Mouse (Mus musculus): Measurements from ENCODE around the gene Tmc3. TPM values are rescaled to one million over a fixed set of nuclear protein-coding genes. Genes with fewer than 3 reads are reported as not detected.

Tmc3 gene
- polyA plus RNA-seq, 1 experiment = not detected

- Histone ChIP-seq H3K4me3 (ENCODE audit: insufficient read depth, low read length) (no peak overlapping the region), H3K27ac (ENCODE audit: insufficient read depth, low read length) (no peak overlapping the region), H3K4me1 (ENCODE audit: control insufficient read depth, insufficient read depth, low read length) (no peaks in the 10 kb centered on the region)
- no peak for TF ChIP-seq CTCF (IDR thresholded peaks at IDR 0.05; ENCODE audit: borderline replicate concordance, insufficient read depth, low read length)
- TF ChIP-seq POLR2A (IDR thresholded peaks at IDR 0.05; ENCODE audit: low read depth, low read length) = no peak
Measured at GRCm38 (mm10) chr7:83648807-83649206, 64.1 kb downstream of the Tmc3 start.

- Histone ChIP-seq H3K27ac (ENCODE audit: insufficient read depth, low read length) (no peak overlapping the region), H3K4me3 (ENCODE audit: insufficient read depth, low read length) (no peak overlapping the region), H3K4me1 (ENCODE audit: control insufficient read depth, insufficient read depth, low read length) (no peaks in the 10 kb centered on the region)
- no peak for TF ChIP-seq CTCF (IDR thresholded peaks at IDR 0.05; ENCODE audit: borderline replicate concordance, insufficient read depth, low read length)
- no peak for TF ChIP-seq POLR2A (IDR thresholded peaks at IDR 0.05; ENCODE audit: low read depth, low read length)
Measured at GRCm38 (mm10) chr7:83650638-83651037, 65.9 kb downstream of the Tmc3 start.

GRCm38 (mm10) chr7:83652498-83652897 lies 67.8 kb downstream of the Tmc3 start:
- no peak overlapping the region for H3K4me3 ChIP-seq (ENCODE audit: insufficient read depth, low read length)
- H3K27ac ChIP-seq (ENCODE audit: insufficient read depth, low read length) = no peak overlapping the region
- no peak for TF ChIP-seq POLR2A (IDR thresholded peaks at IDR 0.05; ENCODE audit: low read depth, low read length)
- no peak for TF ChIP-seq CTCF (IDR thresholded peaks at IDR 0.05; ENCODE audit: borderline replicate concordance, insufficient read depth, low read length)
- no peaks in the 10 kb centered on the region for H3K4me1 ChIP-seq (ENCODE audit: control insufficient read depth, insufficient read depth, low read length)

- no peak overlapping the region for H3K4me3 ChIP-seq (ENCODE audit: insufficient read depth, low read length)
- H3K27ac ChIP-seq (ENCODE audit: insufficient read depth, low read length) = no peak overlapping the region
- no peak for TF ChIP-seq CTCF (IDR thresholded peaks at IDR 0.05; ENCODE audit: borderline replicate concordance, insufficient read depth, low read length)
- TF ChIP-seq POLR2A (IDR thresholded peaks at IDR 0.05; ENCODE audit: low read depth, low read length) = no peak
- H3K4me1 ChIP-seq (ENCODE audit: control insufficient read depth, insufficient read depth, low read length) = no peaks in the 10 kb centered on the region
Measured at GRCm38 (mm10) chr7:83653605-83654051, 68.9 kb downstream of the Tmc3 start.

GRCm38 (mm10) chr7:83654196-83654595 lies 69.5 kb downstream of the Tmc3 start:
- no peak overlapping the region for H3K4me3 ChIP-seq (ENCODE audit: insufficient read depth, low read length)
- no peak for TF ChIP-seq POLR2A (IDR thresholded peaks at IDR 0.05; ENCODE audit: low read depth, low read length)
- TF ChIP-seq CTCF (IDR thresholded peaks at IDR 0.05; ENCODE audit: borderline replicate concordance, insufficient read depth, low read length) = no peak

GRCm38 (mm10) chr7:83654938-83655630 lies 70.4 kb downstream of the Tmc3 start:
- TF ChIP-seq POLR2A (IDR thresholded peaks at IDR 0.05; ENCODE audit: low read depth, low read length) = no peak
- TF ChIP-seq CTCF (IDR thresholded peaks at IDR 0.05; ENCODE audit: borderline replicate concordance, insufficient read depth, low read length) = no peak
- no peak overlapping the region for H3K27ac ChIP-seq (ENCODE audit: insufficient read depth, low read length)
- no peaks in the 10 kb centered on the region for H3K4me1 ChIP-seq (ENCODE audit: control insufficient read depth, insufficient read depth, low read length)
- H3K4me3 ChIP-seq (ENCODE audit: insufficient read depth, low read length) = no peak overlapping the region

More at GRCm38 (mm10) chr7:83654196-83654595, 69.5 kb downstream of the Tmc3 start:
- Histone ChIP-seq H3K27ac (ENCODE audit: insufficient read depth, low read length) (no peak overlapping the region), H3K4me1 (ENCODE audit: control insufficient read depth, insufficient read depth, low read length) (no peaks in the 10 kb centered on the region)

GRCm38 (mm10) chr7:83658716-83659115 lies 74.0 kb downstream of the Tmc3 start:
- Histone ChIP-seq H3K4me1 (ENCODE audit: control insufficient read depth, insufficient read depth, low read length) (no peaks in the 10 kb centered on the region), H3K4me3 (ENCODE audit: insufficient read depth, low read length) (no peak overlapping the region), H3K27ac (ENCODE audit: insufficient read depth, low read length) (no peak overlapping the region)
- TF ChIP-seq POLR2A (IDR thresholded peaks at IDR 0.05; ENCODE audit: low read depth, low read length) (no peak), CTCF (IDR thresholded peaks at IDR 0.05; ENCODE audit: borderline replicate concordance, insufficient read depth, low read length) (no peak)

- no peak overlapping the region for H3K27ac ChIP-seq (ENCODE audit: insufficient read depth, low read length)
- TF ChIP-seq CTCF (IDR thresholded peaks at IDR 0.05; ENCODE audit: borderline replicate concordance, insufficient read depth, low read length) (no peak), POLR2A (IDR thresholded peaks at IDR 0.05; ENCODE audit: low read depth, low read length) (no peak)
- H3K4me1 ChIP-seq (ENCODE audit: control insufficient read depth, insufficient read depth, low read length) = no peaks in the 10 kb centered on the region
- no peak overlapping the region for H3K4me3 ChIP-seq (ENCODE audit: insufficient read depth, low read length)
Measured at GRCm38 (mm10) chr7:83659159-83660065, 74.7 kb downstream of the Tmc3 start.

- no peak overlapping the region for H3K4me3 ChIP-seq (ENCODE audit: insufficient read depth, low read length)
- H3K27ac ChIP-seq (ENCODE audit: insufficient read depth, low read length) = no peak overlapping the region
- no peaks in the 10 kb centered on the region for H3K4me1 ChIP-seq (ENCODE audit: control insufficient read depth, insufficient read depth, low read length)
- TF ChIP-seq CTCF (IDR thresholded peaks at IDR 0.05; ENCODE audit: borderline replicate concordance, insufficient read depth, low read length) = no peak
- no peak for TF ChIP-seq POLR2A (IDR thresholded peaks at IDR 0.05; ENCODE audit: low read depth, low read length)
Measured at GRCm38 (mm10) chr7:83660273-83660691, 75.6 kb downstream of the Tmc3 start.

GRCm38 (mm10) chr7:83661031-83661430 lies 76.3 kb downstream of the Tmc3 start:
- Histone ChIP-seq H3K4me3 (ENCODE audit: insufficient read depth, low read length) (no peak overlapping the region), H3K4me1 (ENCODE audit: control insufficient read depth, insufficient read depth, low read length) (no peaks in the 10 kb centered on the region), H3K27ac (ENCODE audit: insufficient read depth, low read length) (no peak overlapping the region)
- TF ChIP-seq CTCF (IDR thresholded peaks at IDR 0.05; ENCODE audit: borderline replicate concordance, insufficient read depth, low read length) (no peak), POLR2A (IDR thresholded peaks at IDR 0.05; ENCODE audit: low read depth, low read length) (no peak)
